In genomic region chr1:156402491-156402890, GRCm38 (mm10) we compare ENCODE assay signal across 19 mouse cellular contexts. TPM values are rescaled to one million over a fixed set of nuclear protein-coding genes. Genes with fewer than 3 reads are reported as not detected.
DNase-seq lines count a peak whose midpoint lies in the region; ATAC-seq and TF ChIP-seq lines count a peak whose summit lies in the region.
"Had no signal": no experiment of that assay in that cellular context is flagged by ENCODE, and none has a peak within 500 bp of the region (broad histone marks: within the 10 kb centered on the region; RNA-seq: fewer than 3 reads in every experiment).

No protein-coding gene starts in this region.

- ATAC-seq in intestine, embryonic 16.5 days, result peak; percentile 58
- ATAC-seq in intestine, embryonic 15.5 days, result no peak
- ATAC-seq in kidney, embryonic 14.5 days (ENCODE audit: low FRiP score, low TSS enrichment), result no peak
- peak; percentile 36; the same call in 1 of the 2 replicates for ATAC-seq in intestine, postnatal 0 days
- ATAC-seq: activated CD4-positive, CD25-positive, alpha-beta regulatory T cell, adult 4 months; forebrain, embryonic 15.5 days; Patski had no signal

- peak; percentile 70 for DNase-seq in kidney, adult 9 months
- peak; percentile 14 for DNase-seq in embryo, embryonic 10 days (ENCODE audit: low spot score)
- no peak for DNase-seq in thymus, postnatal 25 days
- no peak for DNase-seq in lung, postnatal 4 days
- DNase-seq: adrenal gland, postnatal 14 days; gastrocnemius, postnatal 36 days; heart, adult 11 months; heart, postnatal 36 days had no signal

- no peak for TF ChIP-seq CTCF in intestine, postnatal 0 days (IDR thresholded peaks at IDR 0.05; ENCODE audit: low read depth)

- H3K36me3 ChIP-seq in intestine, embryonic 16.5 days (ENCODE audit: control insufficient read depth, insufficient read depth, low read length), result no peaks in the 10 kb centered on the region
- no peaks in the 10 kb centered on the region for H3K36me3 ChIP-seq in intestine, embryonic 15.5 days
- no peaks in the 10 kb centered on the region for H3K36me3 ChIP-seq in kidney, embryonic 14.5 days (ENCODE audit: control insufficient read depth, insufficient read depth, low read length)
- H3K36me3 ChIP-seq in intestine, postnatal 0 days (ENCODE audit: control insufficient read depth, insufficient read depth), result no peaks in the 10 kb centered on the region
- H3K36me3 ChIP-seq: embryonic facial prominence, embryonic 12.5 days; forebrain, embryonic 15.5 days; heart, embryonic 13.5 days; hindbrain, embryonic 12.5 days had no signal

- no peaks in the 10 kb centered on the region for H3K27me3 ChIP-seq in intestine, embryonic 16.5 days (replicated peaks; ENCODE audit: control insufficient read depth, insufficient read depth, low read length)
- H3K27me3 ChIP-seq in intestine, embryonic 15.5 days (replicated peaks), result no peaks in the 10 kb centered on the region
- H3K27me3 ChIP-seq in kidney, embryonic 14.5 days (ENCODE audit: control insufficient read depth, insufficient read depth, low read length), result no peaks in the 10 kb centered on the region
- H3K27me3 ChIP-seq in intestine, postnatal 0 days (replicated peaks; ENCODE audit: control insufficient read depth, insufficient read depth, low read length), result no peaks in the 10 kb centered on the region
- H3K27me3 ChIP-seq: embryonic facial prominence, embryonic 12.5 days; forebrain, embryonic 15.5 days; heart, embryonic 13.5 days; hindbrain, embryonic 12.5 days; Patski had no signal

- H3K27ac ChIP-seq in intestine, embryonic 16.5 days (ENCODE audit: low read length), result no peak overlapping the region
- no peak overlapping the region for H3K27ac ChIP-seq in intestine, embryonic 15.5 days
- no peak overlapping the region for H3K27ac ChIP-seq in kidney, embryonic 14.5 days (ENCODE audit: low read depth, low read length)
- H3K27ac ChIP-seq in intestine, postnatal 0 days (ENCODE audit: low read depth, low read length), result no peak overlapping the region
- H3K27ac ChIP-seq: embryonic facial prominence, embryonic 12.5 days; forebrain, embryonic 15.5 days; heart, embryonic 13.5 days; hindbrain, embryonic 12.5 days had no signal

- no peaks in the 10 kb centered on the region for H3K9me3 ChIP-seq in intestine, embryonic 16.5 days (ENCODE audit: control insufficient read depth, low read length)
- H3K9me3 ChIP-seq in intestine, embryonic 15.5 days, result no peaks in the 10 kb centered on the region
- no peaks in the 10 kb centered on the region for H3K9me3 ChIP-seq in kidney, embryonic 14.5 days (ENCODE audit: control insufficient read depth, low read length)
- H3K9me3 ChIP-seq in intestine, postnatal 0 days (ENCODE audit: control insufficient read depth), result no peaks in the 10 kb centered on the region
- H3K9me3 ChIP-seq: embryonic facial prominence, embryonic 12.5 days; forebrain, embryonic 15.5 days; heart, embryonic 13.5 days; hindbrain, embryonic 12.5 days had no signal

- WGBS in intestine, embryonic 16.5 days, result 43% methylated on average over 2 of the region's 2 CpGs
- WGBS in intestine, embryonic 15.5 days, result 52% methylated on average over 2 of the region's 2 CpGs
- 58% methylated on average over 2 of the region's 2 CpGs for WGBS in kidney, embryonic 14.5 days
- WGBS in intestine, postnatal 0 days, result 45% methylated on average over 2 of the region's 2 CpGs

- no peak overlapping the region for H3K4me3 ChIP-seq in intestine, embryonic 16.5 days (ENCODE audit: low read length)
- H3K4me3 ChIP-seq in intestine, embryonic 15.5 days (replicated peaks), result no peak overlapping the region
- no peak overlapping the region for H3K4me3 ChIP-seq in kidney, embryonic 14.5 days (ENCODE audit: low read length)
- H3K4me3 ChIP-seq in intestine, postnatal 0 days (ENCODE audit: low read depth, low read length), result no peak overlapping the region
- H3K4me3 ChIP-seq: embryonic facial prominence, embryonic 12.5 days; forebrain, embryonic 15.5 days; heart, embryonic 13.5 days; hindbrain, embryonic 12.5 days had no signal

- no peaks in the 10 kb centered on the region for H3K4me1 ChIP-seq in intestine, embryonic 16.5 days (ENCODE audit: control insufficient read depth, insufficient read depth, low read length)
- H3K4me1 ChIP-seq in intestine, embryonic 15.5 days (replicated peaks), result no peaks in the 10 kb centered on the region
- H3K4me1 ChIP-seq in kidney, embryonic 14.5 days (ENCODE audit: control insufficient read depth, insufficient read depth, low read length), result no peaks in the 10 kb centered on the region
- no peaks in the 10 kb centered on the region for H3K4me1 ChIP-seq in intestine, postnatal 0 days (replicated peaks; ENCODE audit: control insufficient read depth, insufficient read depth, low read length)
- H3K4me1 ChIP-seq: embryonic facial prominence, embryonic 12.5 days; forebrain, embryonic 15.5 days; heart, embryonic 13.5 days; hindbrain, embryonic 12.5 days had no signal

- no peak overlapping the region for H3K9ac ChIP-seq in intestine, embryonic 16.5 days (ENCODE audit: low read depth, low read length)
- no peak overlapping the region for H3K9ac ChIP-seq in intestine, embryonic 15.5 days
- no peak overlapping the region for H3K9ac ChIP-seq in kidney, embryonic 14.5 days (ENCODE audit: low read depth, low read length)
- no peak overlapping the region for H3K9ac ChIP-seq in intestine, postnatal 0 days (ENCODE audit: low read depth, low read length)
- H3K9ac ChIP-seq: embryonic facial prominence, embryonic 12.5 days; forebrain, embryonic 15.5 days; heart, embryonic 13.5 days; hindbrain, embryonic 12.5 days had no signal

- no peak overlapping the region for H3K4me2 ChIP-seq in intestine, embryonic 16.5 days (ENCODE audit: low read depth, low read length)
- H3K4me2 ChIP-seq in intestine, embryonic 15.5 days (replicated peaks), result no peak overlapping the region
- no peak overlapping the region for H3K4me2 ChIP-seq in kidney, embryonic 14.5 days (replicated peaks; ENCODE audit: low read depth, low read length)
- no peak overlapping the region for H3K4me2 ChIP-seq in intestine, postnatal 0 days (replicated peaks; ENCODE audit: low read depth)
- H3K4me2 ChIP-seq: embryonic facial prominence, embryonic 12.5 days; forebrain, embryonic 15.5 days; heart, embryonic 13.5 days; hindbrain, embryonic 12.5 days had no signal

RNA-seq across cellular contexts. Expression of gene Axdnd1, which starts 18.5 kb away (rescaled TPM):
- 0.16 and 0.29 TPM in 2 replicates for polyA plus RNA-seq in intestine, embryonic 16.5 days (2015; fragmentation: Nextera tagmentation; extraction: Ambion mirVana)
- polyA plus RNA-seq in intestine, embryonic 15.5 days (2015; fragmentation: Nextera tagmentation; extraction: Ambion mirVana), result 0.28 and 0.76 TPM in 2 replicates
- polyA plus RNA-seq in kidney, embryonic 14.5 days (2014; fragmentation: Nextera tagmentation; extraction: Ambion mirVana), result 0.29 and 1.8 TPM in 2 replicates
- not detected in 2 replicates for polyA plus RNA-seq in intestine, postnatal 0 days (2015; fragmentation: Nextera tagmentation; extraction: Ambion mirVana)
- polyA plus RNA-seq: activated CD4-positive, CD25-positive, alpha-beta regulatory T cell, adult 4 months; heart, postnatal 0 days had no signal

RNA-seq across cellular contexts. Expression of gene Gm2000, which starts 36.7 kb away (rescaled TPM):
- 759 and 815 TPM in 2 replicates for polyA plus RNA-seq in intestine, embryonic 16.5 days (2015; fragmentation: Nextera tagmentation; extraction: Ambion mirVana)
- 833 and 863 TPM in 2 replicates for polyA plus RNA-seq in intestine, embryonic 15.5 days (2015; fragmentation: Nextera tagmentation; extraction: Ambion mirVana)
- 1,003 and 1,410 TPM in 2 replicates for polyA plus RNA-seq in kidney, embryonic 14.5 days (2014; fragmentation: Nextera tagmentation; extraction: Ambion mirVana)
- 395 and 412 TPM in 2 replicates for polyA plus RNA-seq in intestine, postnatal 0 days (2015; fragmentation: Nextera tagmentation; extraction: Ambion mirVana)

Comparison
In these comparisons a context has a peak if more than half of its experiments do, and no peak if none do; other contexts are left out.
1. ATAC-seq: peak in intestine, embryonic 16.5 days (single experiment) and intestine, postnatal 0 days (single experiment); none in intestine, embryonic 15.5 days (single experiment) and kidney, embryonic 14.5 days (single experiment).
2. DNase-seq: peak in kidney, adult 9 months (single experiment) and embryo, embryonic 10 days (single experiment); none in thymus, postnatal 25 days (single experiment) and lung, postnatal 4 days (0 of 2).